Mouse (Mus musculus) heart, postnatal 0 days (tissue): ENCODE data around the gene Asf1b. TPM values are rescaled to one million over a fixed set of nuclear protein-coding genes. Genes with fewer than 3 reads are reported as not detected.
A peak's percentile ranks its signal among the peaks of the same experiment; 100 is the strongest.

ENCODE experiments used
- ATAC-seq: fragments of 200-750 bp; cut with Nextera tagmentation; 2 replicates; pipeline ENCODE4 v1.8.0; 2017; ENCODE audit warnings: low read depth, moderate number of reproducible peaks, moderate library complexity; ENCODE audit not compliant: insufficient read depth
- DNase-seq: peaks from one replicate; pipeline ENCODE4 v3.0.0-alpha.2; 2016; ENCODE audit warnings: low spot score
- H3K27ac ChIP-seq: fragments of 300-500 bp; sonication (generic); 2 replicates; pipeline ENCODE4 v1.5.1; 2014; ENCODE audit warnings: low read depth, mild to moderate bottlenecking
- H3K27me3 ChIP-seq: fragments of 300-500 bp; sonication (generic); 2 replicates; pipeline ENCODE4 v1.6.1; 2014; ENCODE audit warnings: low read length, mixed read lengths; ENCODE audit not compliant: control insufficient read depth, insufficient read depth
- H3K36me3 ChIP-seq: fragments of 300-500 bp; sonication (generic); replicated peaks from 2 replicates; pipeline ENCODE4 v1.6.1; 2014; ENCODE audit warnings: low read length, mixed read lengths; ENCODE audit not compliant: control insufficient read depth, insufficient read depth
- H3K4me1 ChIP-seq: fragments of 300-500 bp; sonication (generic); 2 replicates; pipeline ENCODE4 v1.6.1; 2014; ENCODE audit warnings: antibody characterized with exemption; ENCODE audit not compliant: control insufficient read depth, insufficient read depth
- H3K4me2 ChIP-seq: fragments of 300-500 bp; sonication (generic); 2 replicates; pipeline ENCODE4 v1.6.1; 2014; ENCODE audit warnings: low read depth, mild to moderate bottlenecking, low read length, moderate library complexity
- H3K4me3 ChIP-seq: fragments of 300-500 bp; sonication (generic); 2 replicates; pipeline ENCODE4 v1.5.1; 2014; ENCODE audit warnings: low read depth, low read length
- H3K9ac ChIP-seq: fragments of 300-500 bp; sonication (generic); replicated peaks from 2 replicates; pipeline ENCODE4 v1.6.1; 2014; ENCODE audit warnings: low read depth, low read length, mixed read lengths
- H3K9me3 ChIP-seq: fragments of 300-500 bp; sonication (generic); replicated peaks from 2 replicates; pipeline ENCODE4 v1.6.1; 2016; ENCODE audit warnings: low read length; ENCODE audit not compliant: control insufficient read depth
- CTCF ChIP-seq: IDR thresholded peaks from 2 replicates; pipeline ENCODE4 v1.5.1; 2016; ENCODE audit warnings: antibody characterized with exemption, control low read depth, low read depth
- EP300 ChIP-seq: IDR thresholded peaks from 2 replicates; pipeline ENCODE4 v1.6.1; 2016; ENCODE audit warnings: antibody characterized with exemption, low read depth
- WGBS: fragments of 180-500 bp; shearing (Covaris S2); extraction: QIAGEN DNeasy Blood & Tissue Kit; methylation state at CpG from one replicate; pipeline ENCODE4 v1.1.7; 2014; 5-methylcytosine and 5-hydroxymethylcytosine counted together
- polyA plus RNA-seq: library from polyadenylated mRNA; unstranded; fragments of >200 nt; fragmentation: Nextera tagmentation; extraction: Ambion mirVana; gene quantifications from 2 replicates; pipeline ENCODE4 v1.2.1, GENCODE M21; 2015
- total RNA-seq: library from RNA; depleted of rRNA; stranded (reverse); fragments of >200 nt; gene quantifications from 2 replicates; pipeline ENCODE4 v1.2.3, GENCODE M21; 2014; ENCODE audit warnings: low replicate concordance

The Asf1b gene
- total and polyA plus RNA-seq, 2 experiments from 2014 or later, result 19.2 to 109 TPM

DNA sequence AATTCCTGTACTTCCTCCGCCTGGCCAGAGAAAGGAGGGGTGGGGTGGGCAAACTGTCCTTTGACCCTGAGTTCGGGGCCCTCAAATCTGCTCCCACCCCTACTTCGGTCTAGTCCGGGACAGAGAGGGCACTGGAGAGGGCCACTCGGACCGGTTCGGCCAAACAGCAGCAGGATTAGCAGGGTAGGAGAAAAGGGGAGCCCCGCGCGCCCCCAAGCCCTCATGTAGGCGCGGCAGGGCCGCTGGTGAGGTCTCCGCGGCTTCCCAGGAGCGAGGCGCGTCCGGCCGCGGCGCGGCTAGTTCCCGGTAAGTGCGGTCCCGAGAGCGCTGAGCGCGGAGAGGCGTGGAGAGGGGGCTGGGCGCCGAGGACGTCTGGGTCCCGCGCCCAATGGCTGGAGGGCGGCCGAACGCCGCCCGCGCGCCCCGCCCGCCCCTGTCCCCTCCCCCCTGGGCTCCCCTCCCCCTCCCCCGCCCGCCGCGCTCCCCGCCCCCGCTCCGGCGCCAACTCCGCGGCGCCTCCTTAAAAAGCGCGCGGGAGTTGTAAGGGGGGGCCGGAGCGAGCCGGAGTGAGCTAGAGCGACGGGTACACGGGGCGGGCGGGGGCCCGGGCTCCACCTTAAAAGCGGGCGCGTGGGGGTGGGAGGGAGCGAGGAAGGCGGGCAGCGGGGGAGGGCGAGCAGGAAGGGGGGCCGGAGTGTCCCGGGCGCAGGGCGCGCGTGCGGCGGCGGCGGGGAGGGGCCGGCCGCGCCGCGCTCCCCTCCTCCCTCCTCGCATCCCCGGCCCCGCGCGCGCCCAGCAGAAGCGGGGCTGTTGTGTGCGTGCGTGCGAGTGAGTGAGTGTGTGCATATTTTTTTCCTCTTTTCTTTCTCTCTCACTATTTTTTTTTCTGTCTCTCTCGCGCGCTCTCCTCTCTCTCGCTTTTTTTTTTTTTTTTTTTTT is 41.5 kb downstream of the Asf1b start:
- peak overlapping the region; percentile 91 for H3K27ac ChIP-seq
- 0 out of 2 replicates have a peak, but pooled peaks cover 5% of the 10 kb centered on the region for H3K4me1 ChIP-seq
- no peaks in the 10 kb centered on the region for H3K27me3 ChIP-seq
- no peak for TF ChIP-seq CTCF
- peak; percentile 24; the same call in 1 of the 2 replicates for TF ChIP-seq EP300
- H3K9ac ChIP-seq, result peak overlapping the region; percentile 78
- ATAC-seq, result peak; percentile 86
- peak overlapping the region; percentile 71 for H3K4me2 ChIP-seq
- DNase-seq, result peak; percentile 90
- WGBS, result under 1% methylated on average over 47 of the region's 103 CpGs
- H3K4me3 ChIP-seq, result peak overlapping the region; percentile 92
- no peaks in the 10 kb centered on the region for H3K9me3 ChIP-seq
- H3K36me3 ChIP-seq, result peaks cover 44% of the 10 kb centered on the region

DNA sequence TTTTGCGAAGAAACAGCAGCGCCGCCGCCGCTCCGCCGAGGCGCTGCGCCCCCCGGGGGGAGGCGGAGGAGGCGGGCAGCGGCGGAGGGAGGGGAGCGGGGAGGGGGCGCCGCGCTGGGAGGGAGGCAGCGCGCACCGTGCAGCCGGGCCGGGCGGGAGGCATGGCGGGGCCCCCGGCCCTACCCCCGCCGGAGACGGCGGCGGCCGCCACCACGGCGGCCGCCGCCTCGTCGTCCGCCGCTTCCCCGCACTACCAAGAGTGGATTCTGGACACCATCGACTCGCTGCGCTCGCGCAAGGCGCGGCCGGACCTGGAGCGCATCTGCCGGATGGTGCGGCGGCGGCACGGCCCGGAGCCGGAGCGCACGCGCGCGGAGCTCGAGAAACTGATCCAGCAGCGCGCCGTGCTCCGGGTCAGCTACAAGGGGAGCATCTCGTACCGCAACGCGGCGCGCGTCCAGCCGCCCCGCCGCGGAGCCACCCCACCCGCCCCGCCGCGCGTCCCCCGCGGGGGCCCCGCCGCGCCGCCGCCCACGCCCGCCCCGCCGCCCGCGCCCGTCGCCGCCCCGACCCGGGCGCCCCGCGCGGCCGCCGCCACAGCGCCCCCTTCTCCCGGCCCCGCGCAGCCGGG is 42.3 kb downstream of the Asf1b start, which contains the start of gene Samd1:
TSS of gene Samd1 (plus strand) at position 162 of the 631 bp plus-strand sequence.
- H3K4me2 ChIP-seq, result peak within 1 kb of the TSS; percentile 71
- under 1% methylated on average over 52 of the region's 112 CpGs for WGBS
- peak; percentile 8; the same call in 1 of the 2 replicates for ATAC-seq
- DNase-seq, result no peak
- H3K36me3 ChIP-seq, result peaks cover 37% of the 10 kb centered on the region
- H3K4me1 ChIP-seq, result 0 out of 2 replicates have a peak, but pooled peaks cover 5% of the 10 kb centered on the region
- no peaks in the 10 kb centered on the region for H3K27me3 ChIP-seq
- H3K9me3 ChIP-seq, result no peaks in the 10 kb centered on the region
- peak within 1 kb of the TSS; percentile 91 for H3K27ac ChIP-seq
- TF ChIP-seq CTCF (no peak), EP300 (no peak)
- H3K4me3 ChIP-seq, result peak within 1 kb of the TSS; percentile 92
- H3K9ac ChIP-seq, result peak within 1 kb of the TSS; percentile 78

DNA sequence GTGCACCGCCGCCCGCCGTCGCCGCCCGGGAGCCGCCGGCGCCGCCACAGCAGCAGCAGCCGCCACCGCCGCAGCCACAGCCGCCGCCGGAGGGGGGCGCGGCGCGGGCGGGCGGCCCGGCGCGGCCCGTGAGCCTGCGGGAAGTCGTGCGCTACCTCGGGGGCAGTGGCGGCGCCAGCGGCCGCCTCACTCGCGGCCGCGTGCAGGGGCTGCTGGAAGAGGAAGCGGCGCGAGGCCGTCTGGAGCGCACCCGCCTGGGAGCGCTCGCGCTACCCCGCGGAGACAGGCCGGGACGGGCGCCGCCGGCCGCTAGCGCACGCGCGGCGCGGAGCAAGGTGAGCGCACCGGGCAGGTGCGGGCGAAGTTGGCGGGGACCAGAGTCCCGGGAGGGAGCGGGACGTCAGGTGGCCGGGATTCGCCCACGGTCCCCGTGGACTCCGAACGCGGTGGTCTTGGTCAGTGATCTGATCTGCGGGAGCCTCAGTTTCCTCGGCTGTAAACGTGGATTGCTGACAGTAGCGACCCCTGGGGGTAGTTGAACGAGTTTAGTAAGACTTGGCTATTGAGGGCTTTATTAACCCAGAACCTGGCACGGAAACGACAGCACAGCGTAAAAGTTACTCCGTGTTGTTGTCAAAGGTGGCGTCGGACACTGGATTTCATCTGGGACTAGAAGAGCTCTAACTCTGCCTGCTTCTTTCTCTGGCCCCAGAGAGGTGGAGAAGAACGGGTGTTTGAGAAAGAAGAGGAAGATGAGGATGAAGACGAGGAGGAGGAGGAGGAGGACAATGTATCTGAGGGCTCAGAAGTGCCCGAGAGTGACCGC is 43.1 kb downstream of the Asf1b start:
- Histone ChIP-seq H3K27me3 (no peaks in the 10 kb centered on the region), H3K27ac (peak overlapping the region; percentile 79), H3K4me1 (peaks cover 14% of the 10 kb centered on the region; the same call in 1 of the 2 replicates), H3K9me3 (no peaks in the 10 kb centered on the region), H3K4me2 (peak overlapping the region; percentile 71), H3K9ac (peak overlapping the region; percentile 35), H3K36me3 (peaks cover 35% of the 10 kb centered on the region), H3K4me3 (peak overlapping the region; percentile 61)
- ATAC-seq (peak; percentile 16), DNase-seq (peak; percentile 45)
- 1% methylated on average over 74 of the region's 92 CpGs for WGBS
- TF ChIP-seq CTCF (peak; percentile 43), EP300 (no peak)

DNA sequence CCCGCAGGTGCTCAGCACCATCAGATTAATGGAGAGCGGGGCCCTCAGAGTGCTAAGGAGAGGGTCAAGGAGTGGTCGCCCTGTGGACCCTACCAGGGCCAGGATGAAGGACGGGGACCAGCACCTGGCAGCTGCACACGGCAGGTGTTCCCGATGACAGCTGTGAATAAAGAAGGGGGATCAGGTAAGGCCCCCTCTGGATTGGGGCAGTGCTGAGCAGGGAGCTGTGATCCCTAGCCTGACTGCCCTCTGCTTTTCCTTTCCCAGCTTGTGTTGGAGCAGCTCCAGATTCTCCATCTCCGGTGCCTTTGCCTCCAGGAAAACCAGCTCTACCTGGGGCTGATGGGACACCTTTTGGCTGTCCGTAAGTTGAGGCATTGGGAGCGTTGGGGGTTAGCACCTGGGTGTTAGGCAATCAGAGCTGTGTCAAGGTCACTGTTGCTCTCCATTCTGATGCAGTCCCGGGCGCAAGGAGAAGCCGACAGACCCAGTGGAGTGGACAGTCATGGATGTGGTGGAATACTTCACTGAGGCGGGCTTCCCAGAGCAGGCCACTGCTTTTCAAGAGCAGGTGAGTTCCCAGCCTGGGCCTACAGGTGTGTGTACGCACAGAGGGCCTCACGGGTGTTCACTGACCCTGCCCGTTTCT is 43.9 kb downstream of the Asf1b start:
- Histone ChIP-seq H3K9ac (peak overlapping the region; percentile 35; the same call in 1 of the 2 replicates), H3K27me3 (no peaks in the 10 kb centered on the region), H3K9me3 (no peaks in the 10 kb centered on the region), H3K27ac (no peak overlapping the region), H3K4me3 (peak overlapping the region; percentile 61), H3K4me1 (peaks cover 20% of the 10 kb centered on the region; the same call in 1 of the 2 replicates), H3K36me3 (peaks cover 31% of the 10 kb centered on the region), H3K4me2 (peak overlapping the region; percentile 71)
- TF ChIP-seq CTCF (no peak), EP300 (no peak)
- DNase-seq (no peak), ATAC-seq (no peak)
- 64% methylated on average over 16 of the region's 16 CpGs for WGBS
